Mouse (Mus musculus) heart, embryonic 16.5 days (tissue): ENCODE data around the gene Dll1. TPM values are rescaled to one million over a fixed set of nuclear protein-coding genes. Genes with fewer than 3 reads are reported as not detected.

Experiments
- ATAC-seq: fragments of 200-750 bp; cut with Nextera tagmentation; replicated peaks from 2 replicates; pipeline ENCODE4 v1.8.0; 2017; ENCODE audit warnings: moderate number of reproducible peaks; ENCODE audit not compliant: insufficient read depth, low FRiP score; ENCODE audit errors: extremely low read depth
- H3K27ac ChIP-seq: fragments of 300-500 bp; sonication (generic); 2 replicates; pipeline ENCODE4 v1.5.1; 2014; ENCODE audit warnings: mild to moderate bottlenecking, low read length, control low read depth, moderate library complexity
- H3K27me3 ChIP-seq: fragments of 300-500 bp; sonication (generic); 2 replicates; pipeline ENCODE4 v1.6.1; 2014; ENCODE audit warnings: low read length, mixed read lengths; ENCODE audit not compliant: control insufficient read depth, insufficient read depth
- H3K36me3 ChIP-seq: fragments of 300-500 bp; sonication (generic); 2 replicates; pipeline ENCODE4 v1.6.1; 2014; ENCODE audit not compliant: control insufficient read depth, insufficient read depth
- H3K4me1 ChIP-seq: fragments of 300-500 bp; sonication (generic); 2 replicates; pipeline ENCODE4 v1.6.1; 2014; ENCODE audit warnings: low read length, mixed read lengths; ENCODE audit not compliant: control insufficient read depth, insufficient read depth
- H3K4me2 ChIP-seq: fragments of 300-500 bp; sonication (generic); 2 replicates; pipeline ENCODE4 v1.6.1; 2014; ENCODE audit warnings: low read depth, mild to moderate bottlenecking, control low read depth, low read length
- H3K4me3 ChIP-seq: fragments of 300-500 bp; sonication (generic); 2 replicates; pipeline ENCODE4 v1.5.1; 2014; ENCODE audit warnings: mild to moderate bottlenecking, control low read depth, low read length
- H3K9ac ChIP-seq: fragments of 300-500 bp; sonication (generic); 2 replicates; pipeline ENCODE4 v1.6.1; 2014; ENCODE audit warnings: low read length, control low read depth
- H3K9me3 ChIP-seq: fragments of 300-500 bp; sonication (generic); replicated peaks from 2 replicates; pipeline ENCODE4 v1.6.1; 2016; ENCODE audit warnings: low read length; ENCODE audit not compliant: control insufficient read depth
- WGBS: fragments of 180-500 bp; shearing (Covaris S2); extraction: QIAGEN DNeasy Blood & Tissue Kit; methylation state at CpG from one replicate; pipeline ENCODE4 v1.1.7; 2014; 5-methylcytosine and 5-hydroxymethylcytosine counted together
- polyA plus RNA-seq: library from polyadenylated mRNA; unstranded; fragments of >200 nt; fragmentation: Nextera tagmentation; extraction: Ambion mirVana; gene quantifications from 2 replicates; pipeline ENCODE4 v1.2.1, GENCODE M21; 2015

The Dll1 gene
- polyA plus RNA-seq, 1 experiment from 2014 or later, result 5.6 TPM

DNA sequence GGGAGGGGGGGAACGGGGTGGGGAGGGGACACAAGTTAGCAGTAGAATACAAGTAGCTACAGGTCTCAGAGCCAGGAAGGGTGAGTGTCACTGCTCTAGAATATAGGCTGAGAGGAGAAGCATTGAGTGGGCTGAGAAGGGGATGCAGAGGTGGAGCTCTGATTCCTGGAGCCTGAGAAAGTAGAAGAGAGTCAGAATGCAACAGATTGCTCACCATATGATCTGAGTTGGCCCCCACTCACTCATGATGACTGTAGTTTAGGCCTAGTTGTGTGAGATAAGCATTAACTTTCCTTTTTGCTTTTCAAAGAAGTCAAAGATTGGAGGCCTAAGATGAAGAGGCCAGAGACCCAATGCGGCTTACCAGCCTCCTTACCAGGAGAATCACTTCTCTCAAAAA is 22.7 kb downstream of the Dll1 start:
- no peak for ATAC-seq
- Histone ChIP-seq H3K4me3 (no peak overlapping the region), H3K9ac (no peak overlapping the region), H3K27ac (no peak overlapping the region), H3K4me1 (no peaks in the 10 kb centered on the region; the same call in 1 of the 2 replicates), H3K9me3 (no peaks in the 10 kb centered on the region), H3K36me3 (no peaks in the 10 kb centered on the region), H3K4me2 (no peak overlapping the region), H3K27me3 (0 out of 2 replicates have a peak, but pooled peaks cover under 1% of the 10 kb centered on the region)
- 85% methylated on average over 2 of the region's 2 CpGs for WGBS

DNA sequence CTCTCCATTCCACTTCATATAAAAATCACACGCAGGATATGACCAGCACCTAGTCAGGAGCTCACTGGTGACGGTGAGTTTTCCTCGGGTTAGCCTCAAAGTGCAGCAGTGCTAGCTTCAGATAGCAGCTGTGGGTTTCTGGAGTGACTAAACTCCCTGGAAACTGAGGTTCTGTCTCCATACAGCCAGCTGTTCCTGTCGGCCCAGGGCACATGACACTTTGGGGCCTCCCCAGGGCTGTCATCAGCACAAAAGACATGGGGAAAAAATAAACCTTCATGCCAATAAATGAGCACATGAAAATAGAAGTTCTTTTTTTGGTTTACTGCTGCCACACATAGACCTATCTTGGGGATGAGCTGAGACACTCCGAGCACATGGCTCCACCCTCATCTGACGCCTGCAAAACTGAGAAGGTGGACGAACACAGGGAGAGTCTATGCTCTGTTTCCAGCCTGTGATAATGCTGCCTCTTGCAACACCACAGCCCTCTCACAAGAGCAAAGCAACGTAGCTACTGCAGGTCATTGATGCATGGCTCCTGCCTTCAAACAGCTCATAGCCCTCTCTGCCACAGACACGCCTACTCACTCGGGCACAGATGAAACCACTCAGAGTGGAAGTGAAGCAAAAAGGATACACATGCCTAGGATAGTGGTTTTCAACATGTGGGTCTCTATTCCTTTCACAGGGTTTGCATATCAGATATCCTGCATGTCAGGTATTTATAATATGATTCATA is 23.6 kb downstream of the Dll1 start:
- no peak overlapping the region for H3K9ac ChIP-seq
- no peaks in the 10 kb centered on the region for H3K9me3 ChIP-seq
- 48% methylated on average over 10 of the region's 10 CpGs for WGBS
- H3K27ac ChIP-seq, result no peak overlapping the region
- no peak for ATAC-seq
- no peaks in the 10 kb centered on the region; the same call in 1 of the 2 replicates for H3K4me1 ChIP-seq
- no peak overlapping the region for H3K4me3 ChIP-seq
- H3K4me2 ChIP-seq, result no peak overlapping the region
- no peaks in the 10 kb centered on the region for H3K36me3 ChIP-seq
- H3K27me3 ChIP-seq, result no peaks in the 10 kb centered on the region

DNA sequence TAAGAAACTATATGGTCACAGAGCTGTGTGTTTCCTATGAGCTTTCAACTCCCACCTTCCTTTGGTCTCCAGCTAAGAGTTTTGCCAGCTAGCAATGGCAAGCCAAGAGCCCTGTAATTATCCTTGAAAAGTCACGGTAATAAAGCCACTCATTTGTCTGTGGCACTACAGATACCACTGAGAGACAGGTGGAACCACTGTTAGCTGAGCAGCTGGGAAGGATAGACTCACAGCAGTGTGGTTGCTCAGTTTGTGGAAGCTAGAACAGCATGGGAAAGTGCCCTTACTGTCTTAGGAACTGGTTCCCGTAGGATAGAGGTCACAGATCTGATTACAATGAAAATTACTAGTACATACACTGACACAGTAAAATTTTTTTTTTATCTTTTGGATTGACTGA is 26.5 kb downstream of the Dll1 start:
- no peak overlapping the region for H3K9ac ChIP-seq
- no peak overlapping the region for H3K27ac ChIP-seq
- H3K4me2 ChIP-seq, result no peak overlapping the region
- H3K27me3 ChIP-seq, result no peaks in the 10 kb centered on the region
- WGBS, result 71% methylated on average over 2 of the region's 2 CpGs
- H3K9me3 ChIP-seq, result no peaks in the 10 kb centered on the region
- no peaks in the 10 kb centered on the region; the same call in 1 of the 2 replicates for H3K4me1 ChIP-seq
- no peak overlapping the region for H3K4me3 ChIP-seq
- no peaks in the 10 kb centered on the region for H3K36me3 ChIP-seq
- ATAC-seq, result no peak

DNA sequence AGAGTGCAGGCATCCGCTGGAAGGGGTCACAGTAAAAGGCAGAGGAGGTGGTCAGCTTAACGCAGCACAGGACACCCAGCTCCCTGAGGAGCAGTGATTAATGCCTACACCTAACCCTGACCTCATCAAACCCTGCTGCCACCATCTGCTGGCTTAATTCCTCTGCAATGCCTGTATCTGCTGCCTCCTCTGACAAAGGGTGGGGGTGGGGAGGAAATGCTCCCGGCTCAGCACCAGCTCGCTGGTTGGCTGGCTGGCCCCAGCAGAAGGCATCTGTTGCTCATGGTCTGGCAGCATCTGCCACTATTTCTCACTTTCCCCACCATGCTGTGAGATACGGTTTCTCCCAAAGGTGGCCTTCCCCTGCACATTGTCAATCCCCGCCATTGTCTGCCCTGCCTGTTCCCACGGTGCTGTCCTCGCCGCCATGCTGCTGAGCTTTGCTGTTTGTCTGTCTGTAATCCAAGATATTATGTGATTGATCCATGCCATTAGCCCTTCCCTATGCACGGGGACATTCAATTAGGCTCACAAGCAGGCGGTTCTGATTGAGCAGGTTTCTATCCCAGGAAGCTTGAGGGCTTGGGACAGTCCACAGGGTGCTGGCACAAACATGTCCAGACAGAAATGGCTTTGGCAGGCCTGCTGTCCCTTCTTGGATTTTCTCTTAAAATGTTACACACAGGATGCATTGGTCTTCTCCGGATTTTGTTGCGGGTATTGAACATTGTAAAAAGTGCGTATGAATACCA is 33.4 kb downstream of the Dll1 start:
- ATAC-seq, result no peak
- Histone ChIP-seq H3K9me3 (no peaks in the 10 kb centered on the region), H3K4me1 (no peaks in the 10 kb centered on the region; the same call in 1 of the 2 replicates), H3K36me3 (no peaks in the 10 kb centered on the region), H3K9ac (no peak overlapping the region), H3K4me2 (no peak overlapping the region), H3K27ac (no peak overlapping the region), H3K27me3 (no peaks in the 10 kb centered on the region), H3K4me3 (no peak overlapping the region)
- 30% methylated on average over 14 of the region's 14 CpGs for WGBS

DNA sequence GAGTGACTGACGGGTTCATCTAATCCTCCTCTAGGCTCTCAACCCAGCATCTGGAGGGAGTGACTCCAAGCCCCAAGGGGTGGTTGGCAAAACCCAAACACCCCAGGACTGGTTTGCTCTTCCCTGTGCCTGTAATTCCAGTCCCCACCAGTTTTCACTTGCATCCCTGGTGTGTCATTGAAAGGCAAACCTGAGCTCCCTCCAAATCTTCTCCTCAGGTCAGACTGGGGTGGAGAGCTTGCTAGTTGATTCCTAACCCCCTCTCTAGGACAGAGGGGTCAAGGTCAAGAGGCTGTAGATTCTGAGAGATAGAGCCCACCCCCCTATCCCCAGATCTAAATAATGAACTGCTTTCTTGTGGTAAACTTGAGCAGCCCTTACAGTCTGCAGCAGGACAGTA is 38.8 kb downstream of the Dll1 start:
- H3K9me3 ChIP-seq, result no peaks in the 10 kb centered on the region
- 86% methylated on average over 1 of the region's 1 CpGs for WGBS
- no peaks in the 10 kb centered on the region for H3K27me3 ChIP-seq
- no peaks in the 10 kb centered on the region for H3K36me3 ChIP-seq
- H3K4me2 ChIP-seq, result no peak overlapping the region
- no peak overlapping the region for H3K9ac ChIP-seq
- H3K27ac ChIP-seq, result no peak overlapping the region
- ATAC-seq, result no peak
- H3K4me1 ChIP-seq, result no peaks in the 10 kb centered on the region; the same call in 1 of the 2 replicates
- H3K4me3 ChIP-seq, result no peak overlapping the region

DNA sequence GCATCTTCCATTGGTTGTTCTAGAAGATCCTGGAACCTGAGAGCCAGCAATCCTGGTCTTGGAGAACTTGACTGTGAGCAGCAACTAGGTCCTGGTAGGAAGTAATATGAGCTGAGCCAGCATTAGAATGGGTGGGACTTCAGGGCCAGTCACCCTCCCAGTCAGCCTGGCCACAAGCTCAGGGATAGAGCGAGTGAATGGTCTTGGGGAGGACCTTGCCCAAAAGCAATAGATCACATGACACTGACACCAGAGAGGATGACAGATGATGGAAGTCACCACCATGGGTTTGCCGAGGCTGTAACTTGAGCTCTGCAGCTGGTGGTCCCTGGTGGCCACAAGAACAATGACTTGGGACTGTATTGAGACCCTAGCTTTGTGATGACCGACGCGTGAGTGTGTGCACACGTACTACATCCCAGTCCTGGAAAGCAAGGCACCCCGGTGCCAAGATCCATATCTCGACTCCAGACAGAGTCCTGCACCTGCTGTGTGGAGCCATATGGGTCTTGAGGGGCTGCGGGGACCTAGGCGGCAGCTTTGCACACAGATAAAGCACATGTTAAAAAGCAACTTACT is 46.8 kb downstream of the Dll1 start:
- no peak for ATAC-seq
- no peak overlapping the region for H3K4me3 ChIP-seq
- no peaks in the 10 kb centered on the region for H3K9me3 ChIP-seq
- H3K27me3 ChIP-seq, result no peaks in the 10 kb centered on the region
- 79% methylated on average over 10 of the region's 10 CpGs for whole genome bisulfite sequencing
- no peak overlapping the region for H3K9ac ChIP-seq
- H3K4me1 ChIP-seq, result no peaks in the 10 kb centered on the region
- H3K36me3 ChIP-seq, result no peaks in the 10 kb centered on the region
- no peak overlapping the region for H3K4me2 ChIP-seq
- no peak overlapping the region for H3K27ac ChIP-seq

DNA sequence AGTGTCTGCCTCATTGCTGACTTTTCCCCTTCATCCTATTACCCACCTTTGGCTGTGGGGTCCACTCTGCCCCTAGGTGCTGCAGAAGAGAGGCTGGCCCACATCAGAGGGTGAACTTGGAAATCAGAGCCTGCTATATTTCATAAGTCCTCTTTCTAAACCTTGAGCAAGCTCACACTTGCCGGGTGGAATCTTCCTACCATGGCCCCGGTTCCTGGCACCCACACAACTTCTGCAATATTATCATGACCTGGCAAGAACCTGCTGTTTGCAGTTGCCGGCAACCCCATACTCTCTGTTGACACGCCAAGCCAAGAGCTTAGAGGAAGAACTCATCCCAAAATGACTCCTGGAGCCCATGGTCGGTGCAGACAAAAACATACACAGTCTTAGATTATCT is 49.6 kb downstream of the Dll1 start:
- Histone ChIP-seq H3K4me2 (no peak overlapping the region), H3K9ac (no peak overlapping the region), H3K9me3 (no peaks in the 10 kb centered on the region), H3K4me1 (no peaks in the 10 kb centered on the region), H3K27ac (no peak overlapping the region), H3K27me3 (no peaks in the 10 kb centered on the region), H3K4me3 (no peak overlapping the region), H3K36me3 (no peaks in the 10 kb centered on the region)
- 73% methylated on average over 5 of the region's 5 CpGs for WGBS
- ATAC-seq, result no peak

DNA sequence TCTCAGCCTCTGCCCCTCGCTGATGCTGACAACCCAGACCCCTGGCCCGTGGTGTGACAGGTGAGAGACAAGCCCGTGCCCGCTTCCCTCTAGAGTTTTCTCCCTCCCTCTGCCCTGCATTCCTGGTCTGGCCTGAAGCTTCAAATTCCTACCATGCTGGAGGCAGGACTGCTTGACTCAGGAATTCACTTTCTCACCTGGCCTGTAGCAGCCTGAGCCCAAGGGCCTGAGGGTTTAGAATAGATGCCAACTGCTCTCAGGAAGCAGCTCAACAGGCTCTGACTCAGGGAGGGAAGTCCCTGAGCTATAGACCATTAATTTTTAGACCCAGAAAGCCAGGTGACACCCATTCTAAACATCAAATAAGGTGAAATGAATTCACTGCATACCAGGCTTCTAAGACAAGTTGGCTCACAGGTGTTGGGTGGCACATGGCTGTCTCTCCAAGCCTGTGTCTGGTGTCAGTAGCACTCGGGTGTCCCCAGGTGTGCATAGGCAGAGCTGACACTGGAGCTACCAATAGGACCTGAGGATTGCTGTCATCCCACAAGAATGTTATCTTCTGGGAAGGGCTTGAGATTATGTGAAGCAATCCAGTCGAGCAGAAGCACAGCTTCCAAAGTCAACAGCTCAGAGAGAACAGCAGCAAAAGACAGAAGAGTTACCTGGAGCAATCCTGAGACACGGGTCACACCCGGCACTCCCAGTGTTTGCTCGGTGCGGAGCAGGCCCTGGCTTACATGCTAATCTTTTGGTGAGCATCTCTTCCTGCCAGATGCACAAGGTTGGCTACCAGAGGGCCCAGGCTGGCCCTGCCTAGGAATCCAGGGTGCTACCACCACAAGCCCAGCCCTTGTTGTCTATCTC is 50.5 kb downstream of the Dll1 start:
- H3K9ac ChIP-seq, result no peak overlapping the region
- H3K36me3 ChIP-seq, result no peaks in the 10 kb centered on the region
- H3K4me2 ChIP-seq, result no peak overlapping the region
- no peak for ATAC-seq
- no peak overlapping the region for H3K27ac ChIP-seq
- no peaks in the 10 kb centered on the region for H3K9me3 ChIP-seq
- H3K27me3 ChIP-seq, result no peaks in the 10 kb centered on the region
- H3K4me1 ChIP-seq, result no peaks in the 10 kb centered on the region
- WGBS, result 58% methylated on average over 10 of the region's 10 CpGs
- no peak overlapping the region for H3K4me3 ChIP-seq
